Mouse (Mus musculus) kidney, adult 2 months (tissue): ENCODE measurements around the gene Cep152. TPM values are rescaled to one million over a fixed set of nuclear protein-coding genes. Genes with fewer than 3 reads are reported as not detected.

Experiments used
- DNase-seq: peaks from one replicate; pipeline ENCODE4 v3.0.0; 2021
- H3K27ac ChIP-seq: fragments of 200-500 bp; 2 replicates; pipeline ENCODE4 v1.5.1; 2012; ENCODE audit warnings: low read depth, low read length, control low read depth, inconsistent platforms; ENCODE audit not compliant: insufficient read depth
- H3K27me3 ChIP-seq: fragments of 200-500 bp; replicated peaks from 2 replicates; pipeline ENCODE4 v1.6.1; 2012; ENCODE audit warnings: mild to moderate bottlenecking, moderate library complexity, low read length, inconsistent platforms; ENCODE audit not compliant: control insufficient read depth, insufficient read depth
- H3K36me3 ChIP-seq: fragments of 200-500 bp; 2 replicates; pipeline ENCODE4 v1.6.1; 2012; ENCODE audit warnings: mild to moderate bottlenecking, moderate library complexity, low read length, inconsistent platforms; ENCODE audit not compliant: control insufficient read depth, insufficient read depth
- H3K4me1 ChIP-seq: fragments of 200-500 bp; 2 replicates; pipeline ENCODE4 v1.6.1; 2011; ENCODE audit warnings: low read length; ENCODE audit not compliant: control insufficient read depth, insufficient read depth
- H3K4me3 ChIP-seq: fragments of 200-500 bp; 2 replicates; pipeline ENCODE4 v1.5.1; 2011; ENCODE audit warnings: mild to moderate bottlenecking, low read depth, low read length, control low read depth; ENCODE audit not compliant: insufficient read depth
- CTCF ChIP-seq: fragments of 200-500 bp; conservative IDR thresholded peaks from 2 replicates; pipeline ENCODE4 v1.5.1; 2011; ENCODE audit warnings: low read depth, mild to moderate bottlenecking, control low read depth, low read length, moderate library complexity, mixed read lengths; ENCODE audit not compliant: insufficient read depth, insufficient read length
- POLR2A ChIP-seq: fragments of 200-500 bp; IDR thresholded peaks from one replicate; pipeline ENCODE4 v1.6.1; 2011; ENCODE audit warnings: low read depth, low read length, control low read depth
- WGBS: fragments of 180-500 bp; shearing (Covaris S2); methylation state at CpG from one replicate; pipeline ENCODE4 v1.1.7; 2018; 5-methylcytosine and 5-hydroxymethylcytosine counted together
- polyA plus RNA-seq: library from polyadenylated mRNA; depleted of rRNA; stranded (reverse); fragments of >200 nt; gene quantifications from 2 replicates; pipeline ENCODE4 v1.2.3, GENCODE M21; 2012

The Cep152 gene
- polyA plus RNA-seq, 1 experiment = 0.77 TPM

GRCm38 (mm10) chr2:125541451-125541850 lies 83.5 kb downstream of the Cep152 start:
- Histone ChIP-seq H3K36me3 (no peaks in the 10 kb centered on the region), H3K27ac (no peak overlapping the region), H3K27me3 (no peaks in the 10 kb centered on the region), H3K4me3 (no peak overlapping the region), H3K4me1 (no peaks in the 10 kb centered on the region)
- TF ChIP-seq CTCF (no peak), POLR2A (no peak)
- WGBS = 77% methylated on average over 7 of the region's 7 CpGs
- no peak for DNase-seq

GRCm38 (mm10) chr2:125540579-125540978 lies 84.3 kb downstream of the Cep152 start:
- TF ChIP-seq CTCF (no peak), POLR2A (no peak)
- H3K27ac ChIP-seq = no peak overlapping the region
- 55% methylated on average over 7 of the region's 7 CpGs for WGBS
- no peaks in the 10 kb centered on the region for H3K36me3 ChIP-seq
- no peaks in the 10 kb centered on the region for H3K4me1 ChIP-seq
- peak; percentile 10 for DNase-seq
- no peaks in the 10 kb centered on the region for H3K27me3 ChIP-seq
- H3K4me3 ChIP-seq = no peak overlapping the region

DNA sequence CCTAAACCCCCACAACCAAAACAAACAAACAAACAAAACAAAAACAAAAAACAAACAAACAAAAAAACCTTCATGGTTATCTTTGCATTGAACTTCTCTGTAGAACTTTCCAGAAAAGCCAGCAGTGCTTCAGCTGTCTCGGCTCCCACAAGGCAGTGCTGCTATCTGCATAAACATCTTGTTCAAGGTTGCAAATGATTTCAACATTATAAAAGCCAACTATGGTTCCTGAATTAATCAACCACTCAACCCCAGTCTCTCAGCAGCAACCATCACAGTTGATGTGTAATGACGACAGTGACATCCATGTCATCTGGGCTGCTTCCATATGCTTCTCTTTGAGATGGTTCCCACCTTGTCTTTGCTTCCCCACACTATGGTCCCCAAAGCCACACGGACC lies 85.3 kb downstream of the Cep152 start:
- Histone ChIP-seq H3K4me1 (no peaks in the 10 kb centered on the region), H3K27ac (no peak overlapping the region), H3K36me3 (no peaks in the 10 kb centered on the region), H3K4me3 (no peak overlapping the region), H3K27me3 (no peaks in the 10 kb centered on the region)
- DNase-seq = no peak
- WGBS = 79% methylated on average over 3 of the region's 3 CpGs
- no peak for TF ChIP-seq POLR2A
- TF ChIP-seq CTCF = no peak

GRCm38 (mm10) chr2:125530665-125531064 lies 94.2 kb downstream of the Cep152 start:
- WGBS = 80% methylated on average over 6 of the region's 6 CpGs
- TF ChIP-seq CTCF (no peak), POLR2A (no peak)

GRCm38 (mm10) chr2:125526566-125526965 lies 98.3 kb downstream of the Cep152 start:
- no peaks in the 10 kb centered on the region for H3K27me3 ChIP-seq
- TF ChIP-seq POLR2A (no peak), CTCF (no peak)
- H3K4me3 ChIP-seq = no peak overlapping the region
- no peak for DNase-seq
- no peaks in the 10 kb centered on the region for H3K36me3 ChIP-seq
- no peak overlapping the region for H3K27ac ChIP-seq
- no peaks in the 10 kb centered on the region for H3K4me1 ChIP-seq
- WGBS = 90% methylated on average over 5 of the region's 5 CpGs

More at GRCm38 (mm10) chr2:125530665-125531064, 94.2 kb downstream of the Cep152 start:
- DNase-seq = no peak
- Histone ChIP-seq H3K4me1 (no peaks in the 10 kb centered on the region), H3K27ac (no peak overlapping the region), H3K36me3 (no peaks in the 10 kb centered on the region), H3K4me3 (no peak overlapping the region), H3K27me3 (no peaks in the 10 kb centered on the region)

- Histone ChIP-seq H3K4me3 (no peak overlapping the region), H3K4me1 (no peaks in the 10 kb centered on the region), H3K27ac (no peak overlapping the region), H3K36me3 (no peaks in the 10 kb centered on the region), H3K27me3 (no peaks in the 10 kb centered on the region)
- no peak for DNase-seq
- no peak for TF ChIP-seq POLR2A
- TF ChIP-seq CTCF = no peak
- 71% methylated on average over 2 of the region's 2 CpGs for WGBS
Observed at GRCm38 (mm10) chr2:125525484-125525883, 99.4 kb downstream of the Cep152 start.

DNA sequence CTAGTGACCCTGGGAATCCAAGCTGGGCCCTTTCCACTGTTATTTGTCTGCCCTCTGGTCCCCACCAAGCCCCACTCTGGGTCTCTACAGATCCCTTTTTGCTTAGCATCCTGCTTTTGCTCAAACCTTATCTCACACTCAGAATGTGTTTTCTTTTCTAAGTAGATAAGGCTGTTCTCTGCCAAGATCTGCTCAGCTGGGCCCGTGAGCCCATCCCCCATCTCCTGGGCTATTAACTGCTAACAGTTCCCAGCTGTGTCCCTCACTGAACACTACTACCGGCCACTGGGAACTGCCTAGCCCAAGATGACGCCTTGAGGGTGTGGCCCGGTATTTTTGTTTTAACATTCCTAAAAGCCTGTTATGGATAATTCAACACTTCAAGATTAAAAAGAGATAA lies 108.3 kb downstream of the Cep152 start:
- no peak overlapping the region for H3K27ac ChIP-seq
- no peak overlapping the region for H3K4me3 ChIP-seq
- H3K4me1 ChIP-seq = no peaks in the 10 kb centered on the region
- DNase-seq = peak; percentile 64
- H3K36me3 ChIP-seq = no peaks in the 10 kb centered on the region
- no peaks in the 10 kb centered on the region for H3K27me3 ChIP-seq
- 23% methylated on average over 4 of the region's 4 CpGs for WGBS
- TF ChIP-seq POLR2A (no peak), CTCF (no peak)

DNA sequence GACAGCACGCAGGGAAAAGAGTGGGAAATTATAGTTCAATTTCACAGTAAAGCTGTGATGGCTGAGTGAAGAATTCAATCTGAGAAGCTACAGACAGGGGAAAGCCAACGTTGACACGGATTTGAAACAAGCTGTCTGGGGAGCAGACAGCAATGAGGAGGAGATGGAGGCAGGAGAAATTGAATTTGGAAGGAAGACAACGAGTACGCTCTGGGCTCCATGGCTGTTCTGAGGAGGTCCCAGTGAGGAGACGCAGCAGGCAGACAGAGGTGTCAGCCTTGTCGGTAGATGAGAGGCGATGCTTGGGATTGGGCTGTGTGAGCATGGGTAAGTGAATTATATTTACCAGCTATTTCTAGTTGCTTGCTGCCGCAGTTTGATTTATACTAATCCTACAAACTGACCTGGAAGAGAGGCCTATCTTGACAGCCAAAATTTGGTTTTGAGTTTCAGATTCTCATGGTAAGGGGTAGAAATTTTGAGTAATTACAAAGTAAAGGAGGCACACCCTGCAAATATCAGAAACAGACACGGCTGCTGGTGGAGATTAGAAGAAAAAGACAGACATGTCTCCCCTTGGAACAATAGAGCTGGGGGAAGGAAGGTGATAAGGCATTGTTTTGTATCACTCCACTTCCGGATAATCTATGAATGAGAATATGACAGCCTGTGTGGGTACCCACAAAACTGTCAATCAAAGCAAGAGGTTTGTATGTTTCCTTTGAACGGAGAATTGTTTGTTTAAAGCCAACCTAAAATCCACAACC lies 109.4 kb downstream of the Cep152 start:
- Histone ChIP-seq H3K27me3 (no peaks in the 10 kb centered on the region), H3K4me3 (no peak overlapping the region), H3K27ac (no peak overlapping the region), H3K36me3 (no peaks in the 10 kb centered on the region), H3K4me1 (no peaks in the 10 kb centered on the region)
- WGBS = 79% methylated on average over 12 of the region's 12 CpGs
- no peak for DNase-seq
- TF ChIP-seq POLR2A (no peak), CTCF (no peak)
